Mouse (Mus musculus): ENCODE measurements around the gene Dpy19l1. TPM values are rescaled to one million over a fixed set of nuclear protein-coding genes. Genes with fewer than 3 reads are reported as not detected.

Dpy19l1 gene
- polyA plus RNA-seq (2015; fragmentation: Nextera tagmentation; extraction: Ambion mirVana), result 9.0 TPM in 2 replicates

DNA sequence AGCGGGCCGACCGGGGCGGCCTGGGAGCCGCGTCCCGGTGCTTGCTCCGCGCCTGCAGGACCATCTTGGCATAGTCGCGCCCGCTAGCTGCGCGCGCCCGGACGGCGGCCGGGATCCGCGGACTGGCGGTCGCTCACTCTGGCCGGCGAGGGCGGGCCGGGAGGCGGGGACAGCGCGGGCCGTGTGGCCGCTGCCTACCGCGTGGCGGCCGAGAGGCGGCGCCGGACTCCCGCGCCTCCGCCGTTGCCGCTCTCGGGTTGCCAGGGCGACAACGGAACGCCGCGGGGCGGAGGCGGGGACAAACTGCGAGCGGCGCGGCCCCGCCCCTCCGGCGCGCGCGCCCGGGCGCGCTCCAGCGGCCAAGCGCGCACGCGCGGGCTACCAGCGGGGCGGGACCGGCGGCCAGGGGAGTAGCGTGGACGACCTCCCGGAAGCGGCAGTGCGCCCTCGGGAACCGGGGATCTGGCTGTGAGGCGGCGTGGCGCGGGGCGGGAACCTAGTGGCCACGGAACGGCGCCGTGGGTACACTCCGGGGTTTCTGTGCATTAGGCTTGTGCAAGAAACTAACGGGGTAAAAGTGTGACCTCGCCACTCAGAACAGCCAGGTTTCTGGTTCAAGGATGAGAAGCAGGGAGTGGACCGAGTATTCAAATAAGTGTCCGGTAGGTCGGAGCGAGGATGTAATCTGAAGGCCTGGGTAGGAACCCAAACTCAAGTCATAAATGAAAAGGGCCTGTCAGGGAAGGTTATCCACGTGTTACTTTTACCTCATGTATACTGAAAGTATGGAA is at the start of gene Dpy19l1:
Gene Dpy19l1, minus strand, starts transcription at position 74 of the 791 bp plus-strand sequence.
- peak; percentile 97 for ATAC-seq (ENCODE audit: low FRiP score)
- Histone ChIP-seq H3K36me3 (no peaks in the 10 kb centered on the region), H3K4me3 (peak within 1 kb of the TSS; percentile 79), H3K27ac (peak within 1 kb of the TSS; percentile 88), H3K4me2 (peak within 1 kb of the TSS; percentile 70), H3K27me3 (no peaks in the 10 kb centered on the region), H3K9me3 (no peaks in the 10 kb centered on the region), H3K9ac (peak within 1 kb of the TSS; percentile 82), H3K4me1 (replicated peaks) (peaks cover 17% of the 10 kb centered on the region)
- WGBS, result under 1% methylated on average over 79 of the region's 99 CpGs

DNA sequence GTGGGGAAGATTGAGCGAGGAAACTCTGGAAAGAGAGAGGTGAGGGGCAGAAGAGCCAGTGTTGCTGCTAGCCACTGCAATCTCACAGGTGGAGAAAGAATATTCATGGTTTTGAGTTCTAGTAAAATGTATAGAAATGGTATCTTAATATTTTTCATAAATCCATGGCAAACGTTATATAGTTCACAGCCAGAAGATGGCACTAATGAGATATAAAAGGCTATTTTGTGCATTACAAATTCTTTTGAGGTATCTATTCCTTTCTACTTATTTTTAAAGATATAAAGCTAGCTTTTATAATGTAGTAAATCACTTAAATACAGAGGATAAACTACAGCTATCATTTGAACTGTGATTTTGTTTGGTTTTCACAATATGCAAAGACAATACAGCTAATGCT is 35.2 kb upstream of the Dpy19l1 start:
- H3K36me3 ChIP-seq, result no peaks in the 10 kb centered on the region
- H3K4me2 ChIP-seq, result no peak overlapping the region
- no peak overlapping the region for H3K9ac ChIP-seq
- no peaks in the 10 kb centered on the region for H3K27me3 ChIP-seq
- no peak overlapping the region for H3K4me3 ChIP-seq
- H3K9me3 ChIP-seq, result no peaks in the 10 kb centered on the region
- no peaks in the 10 kb centered on the region for H3K4me1 ChIP-seq (replicated peaks)
- H3K27ac ChIP-seq, result no peak overlapping the region
- 48% methylated on average over 2 of the region's 2 CpGs for WGBS
- ATAC-seq (ENCODE audit: low FRiP score), result no peak

DNA sequence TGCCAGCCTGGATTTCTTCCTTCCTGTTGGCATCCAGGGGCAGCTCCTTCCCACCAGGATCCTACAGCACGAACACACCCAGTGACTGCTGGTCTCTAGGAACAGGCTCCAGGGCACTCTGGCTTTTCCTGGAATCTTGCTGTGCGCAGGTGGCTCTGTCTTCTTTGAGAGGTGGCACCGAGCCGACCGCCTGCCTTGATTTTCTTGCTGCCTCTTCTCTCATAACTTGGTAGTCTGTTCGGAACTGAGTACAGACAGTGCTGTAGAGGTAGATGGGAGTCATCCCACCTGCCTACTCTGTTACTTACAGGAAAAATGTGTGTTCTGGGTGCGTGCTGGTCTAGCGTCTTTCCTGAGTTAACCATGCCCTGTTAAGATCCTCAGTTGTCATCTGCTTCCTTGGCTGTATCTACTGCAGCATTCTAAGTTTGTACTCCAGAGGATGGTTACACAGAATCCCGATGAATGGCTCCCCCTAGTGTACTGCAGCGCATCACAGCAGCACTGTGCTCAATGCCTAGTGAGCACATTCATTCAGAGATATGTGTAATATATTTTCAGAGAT is 13.7 kb upstream of the Dpy19l1 start:
- no peak overlapping the region for H3K27ac ChIP-seq
- H3K9me3 ChIP-seq, result no peaks in the 10 kb centered on the region
- WGBS, result 63% methylated on average over 10 of the region's 10 CpGs
- no peaks in the 10 kb centered on the region for H3K4me1 ChIP-seq (replicated peaks)
- no peak overlapping the region for H3K9ac ChIP-seq
- H3K27me3 ChIP-seq, result no peaks in the 10 kb centered on the region
- peak; percentile 87 for ATAC-seq (ENCODE audit: low FRiP score)
- no peak overlapping the region for H3K4me2 ChIP-seq
- no peak overlapping the region for H3K4me3 ChIP-seq
- no peaks in the 10 kb centered on the region for H3K36me3 ChIP-seq

DNA sequence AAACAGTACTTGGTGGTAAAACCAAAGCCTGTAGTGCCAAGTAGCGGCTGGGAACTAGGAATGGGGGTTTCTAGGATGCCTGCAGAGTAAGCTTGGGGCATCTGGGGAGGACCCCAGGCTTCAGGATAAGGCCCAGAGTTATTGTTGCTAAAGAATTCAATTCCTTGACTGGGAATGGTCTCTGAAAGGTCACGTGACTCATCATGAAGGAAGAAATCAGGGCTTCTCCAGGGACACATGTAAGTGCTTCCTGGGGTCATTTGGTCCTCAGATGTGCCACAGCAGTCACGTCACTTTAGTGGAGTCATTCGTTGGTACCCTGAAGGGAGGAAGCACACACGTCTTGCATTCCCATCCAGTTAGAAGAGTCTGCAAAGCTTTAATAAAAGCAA is 11.1 kb upstream of the Dpy19l1 start:
- H3K36me3 ChIP-seq, result no peaks in the 10 kb centered on the region
- WGBS, result 79% methylated on average over 5 of the region's 5 CpGs
- no peak for ATAC-seq (ENCODE audit: low FRiP score)

DNA sequence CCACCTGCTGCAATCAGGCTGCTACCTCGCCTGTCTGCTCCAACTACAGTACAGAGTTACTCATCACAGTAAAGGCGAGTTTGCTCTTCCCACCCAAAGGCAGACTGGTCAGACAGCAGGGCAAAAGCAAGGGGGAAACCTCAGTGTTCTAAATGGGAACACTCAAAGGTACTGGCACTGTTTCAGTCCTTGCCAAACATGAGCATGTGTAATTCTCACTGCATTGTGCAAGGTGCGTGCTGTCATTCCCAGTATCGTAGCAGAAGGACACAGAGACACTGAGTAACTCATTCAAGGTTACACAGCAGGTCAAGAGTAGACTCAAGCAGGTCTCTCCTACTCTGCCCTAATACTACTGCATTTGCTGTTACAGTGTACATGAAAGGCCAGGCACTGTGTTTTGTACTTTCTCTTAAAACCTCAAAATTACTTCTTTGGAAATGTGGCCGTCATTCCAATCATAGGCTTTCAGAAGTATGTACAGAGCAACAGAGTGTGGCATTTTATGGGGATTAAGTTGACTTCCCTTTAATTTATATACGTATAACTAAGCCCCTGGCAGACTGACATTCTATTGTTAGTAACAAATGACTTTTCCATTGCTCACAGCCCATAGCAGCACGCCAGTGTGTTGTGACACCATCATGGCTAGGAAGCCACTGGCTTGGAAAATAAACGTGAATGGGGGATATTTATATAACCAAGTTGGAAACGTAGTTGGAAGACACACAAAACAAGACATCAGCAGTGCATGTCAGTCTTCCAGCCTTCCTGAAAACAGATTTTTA is 10.5 kb upstream of the Dpy19l1 start:
- Histone ChIP-seq H3K4me2 (no peak overlapping the region), H3K36me3 (no peaks in the 10 kb centered on the region), H3K9me3 (no peaks in the 10 kb centered on the region), H3K27ac (no peak overlapping the region), H3K4me3 (no peak overlapping the region), H3K27me3 (no peaks in the 10 kb centered on the region), H3K9ac (no peak overlapping the region), H3K4me1 (replicated peaks) (no peaks in the 10 kb centered on the region)
- ATAC-seq (ENCODE audit: low FRiP score), result no peak
- WGBS, result 76% methylated on average over 9 of the region's 9 CpGs

More for the DNA sequence above, 11.1 kb upstream of the Dpy19l1 start:
- H3K27me3 ChIP-seq, result no peaks in the 10 kb centered on the region
- no peaks in the 10 kb centered on the region for H3K4me1 ChIP-seq (replicated peaks)
- H3K9me3 ChIP-seq, result no peaks in the 10 kb centered on the region
- no peak overlapping the region for H3K27ac ChIP-seq
- no peak overlapping the region for H3K4me2 ChIP-seq
- H3K9ac ChIP-seq, result no peak overlapping the region
- H3K4me3 ChIP-seq, result no peak overlapping the region

DNA sequence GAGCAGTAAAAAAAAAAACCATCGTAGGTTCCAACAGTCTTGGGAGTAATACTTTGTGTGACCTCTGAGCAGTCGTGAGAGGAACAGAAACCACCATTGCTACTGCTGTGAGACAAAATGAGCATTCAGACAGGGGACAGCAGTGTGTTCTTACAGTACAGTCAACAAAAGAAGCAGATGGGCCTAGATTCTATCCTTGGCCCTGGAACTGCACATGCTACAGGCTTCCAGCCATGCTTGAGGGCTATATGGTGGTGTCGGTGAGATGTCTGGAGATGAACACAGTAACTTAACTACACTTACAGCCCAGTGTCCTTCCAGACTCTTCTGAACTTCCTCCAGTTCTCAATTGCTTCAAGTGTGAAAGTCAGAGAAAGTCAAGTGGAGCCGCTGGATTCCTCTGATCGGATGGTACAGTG is 9.2 kb upstream of the Dpy19l1 start:
- H3K4me1 ChIP-seq (replicated peaks), result no peaks in the 10 kb centered on the region
- H3K9me3 ChIP-seq, result no peaks in the 10 kb centered on the region
- no peak overlapping the region for H3K27ac ChIP-seq
- no peak overlapping the region for H3K4me2 ChIP-seq
- no peaks in the 10 kb centered on the region for H3K36me3 ChIP-seq
- no peak for ATAC-seq (ENCODE audit: low FRiP score)
- H3K4me3 ChIP-seq, result no peak overlapping the region
- no peak overlapping the region for H3K9ac ChIP-seq
- no peaks in the 10 kb centered on the region for H3K27me3 ChIP-seq
- 89% methylated on average over 5 of the region's 5 CpGs for WGBS

DNA sequence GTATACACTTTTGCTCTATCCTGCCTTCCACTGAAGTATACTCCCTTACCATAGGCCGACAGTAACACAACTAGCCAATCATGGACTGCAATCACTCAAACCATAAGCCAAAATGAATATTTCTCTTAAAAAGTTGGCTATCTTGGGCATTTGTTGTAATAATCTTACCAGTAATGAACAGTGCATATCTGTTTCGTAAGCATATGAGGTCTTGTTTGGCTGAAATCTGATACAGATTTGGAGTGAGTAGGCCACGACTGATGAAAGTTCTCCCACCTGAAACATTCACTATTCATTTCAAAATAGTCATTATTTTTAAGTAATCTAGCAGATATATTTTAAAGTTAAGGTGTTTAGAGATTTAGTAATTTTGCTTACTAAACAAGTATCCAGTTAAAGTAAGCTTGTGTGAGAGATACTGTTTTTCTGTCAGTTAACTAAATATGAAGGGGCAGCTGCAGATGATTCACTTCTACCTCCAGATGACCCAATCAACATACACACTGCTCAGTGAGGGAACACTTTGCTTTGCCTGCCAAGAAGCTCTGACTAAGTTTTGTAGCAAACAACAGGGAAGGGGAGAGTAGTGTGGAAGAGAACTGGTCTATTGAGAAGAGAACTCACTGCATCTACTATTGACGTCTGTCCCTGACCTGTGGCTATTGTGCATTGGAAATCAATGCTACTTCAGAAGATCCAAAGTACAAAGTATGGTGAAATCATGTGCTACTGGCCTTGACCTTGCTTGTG is 8.6 kb upstream of the Dpy19l1 start:
- H3K27ac ChIP-seq, result no peak overlapping the region
- H3K4me3 ChIP-seq, result no peak overlapping the region
- H3K4me2 ChIP-seq, result no peak overlapping the region
- no peaks in the 10 kb centered on the region for H3K36me3 ChIP-seq
- H3K27me3 ChIP-seq, result no peaks in the 10 kb centered on the region
- 92% methylated on average over 4 of the region's 4 CpGs for WGBS
- H3K9me3 ChIP-seq, result no peaks in the 10 kb centered on the region
- ATAC-seq (ENCODE audit: low FRiP score), result no peak
- no peak overlapping the region for H3K9ac ChIP-seq
- no peaks in the 10 kb centered on the region for H3K4me1 ChIP-seq (replicated peaks)

DNA sequence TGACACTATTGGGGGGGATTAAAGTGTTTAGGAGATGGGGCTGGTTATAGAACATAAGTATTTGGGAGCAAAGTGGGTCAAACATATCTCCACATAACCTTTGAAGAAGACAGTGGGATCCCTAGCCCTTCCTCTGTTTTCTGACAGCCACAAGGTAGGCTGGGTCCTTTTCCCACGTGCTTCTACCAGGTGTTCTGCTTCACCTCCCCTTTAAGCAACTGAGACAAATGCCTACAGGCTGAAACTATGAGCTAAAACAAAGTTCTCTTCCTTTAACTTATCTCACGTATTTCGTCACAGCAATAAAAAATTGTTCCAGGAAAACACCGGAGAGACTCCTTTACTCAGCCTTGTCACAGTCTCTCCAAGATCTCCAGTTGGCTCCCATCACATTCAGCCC is 5.9 kb upstream of the Dpy19l1 start:
- 94% methylated on average over 4 of the region's 4 CpGs for WGBS
- H3K36me3 ChIP-seq, result no peaks in the 10 kb centered on the region
- ATAC-seq (ENCODE audit: low FRiP score), result no peak
- H3K27me3 ChIP-seq, result no peaks in the 10 kb centered on the region
- H3K4me2 ChIP-seq, result no peak overlapping the region
- H3K4me3 ChIP-seq, result no peak overlapping the region
- H3K9me3 ChIP-seq, result no peaks in the 10 kb centered on the region
- H3K9ac ChIP-seq, result no peak overlapping the region
- no peaks in the 10 kb centered on the region for H3K4me1 ChIP-seq (replicated peaks)
- H3K27ac ChIP-seq, result no peak overlapping the region

DNA sequence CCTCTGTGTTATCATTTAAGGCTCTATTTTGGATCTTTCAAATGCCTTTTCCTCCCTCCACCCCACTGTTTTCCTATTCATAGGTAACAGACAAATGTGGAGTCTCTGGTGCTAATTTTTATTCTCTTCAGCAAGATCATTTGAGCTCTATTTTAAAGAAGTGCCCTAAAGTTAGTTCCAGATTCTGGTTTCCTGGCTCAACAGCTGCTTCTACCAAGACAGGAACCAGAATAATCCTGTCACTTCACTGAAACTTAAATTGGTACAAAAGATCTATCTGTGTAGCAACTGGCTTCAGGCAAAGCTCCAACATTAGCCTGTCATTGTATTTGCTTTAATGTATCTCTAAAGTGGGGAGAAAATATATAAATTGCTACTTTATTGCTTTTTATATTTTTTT is 3.6 kb upstream of the Dpy19l1 start:
- Histone ChIP-seq H3K36me3 (no peaks in the 10 kb centered on the region), H3K4me1 (replicated peaks) (peaks cover 9% of the 10 kb centered on the region), H3K27me3 (no peaks in the 10 kb centered on the region), H3K4me2 (no peak overlapping the region), H3K4me3 (no peak overlapping the region), H3K9me3 (no peaks in the 10 kb centered on the region), H3K27ac (no peak overlapping the region), H3K9ac (no peak overlapping the region)
- ATAC-seq (ENCODE audit: low FRiP score), result no peak

DNA sequence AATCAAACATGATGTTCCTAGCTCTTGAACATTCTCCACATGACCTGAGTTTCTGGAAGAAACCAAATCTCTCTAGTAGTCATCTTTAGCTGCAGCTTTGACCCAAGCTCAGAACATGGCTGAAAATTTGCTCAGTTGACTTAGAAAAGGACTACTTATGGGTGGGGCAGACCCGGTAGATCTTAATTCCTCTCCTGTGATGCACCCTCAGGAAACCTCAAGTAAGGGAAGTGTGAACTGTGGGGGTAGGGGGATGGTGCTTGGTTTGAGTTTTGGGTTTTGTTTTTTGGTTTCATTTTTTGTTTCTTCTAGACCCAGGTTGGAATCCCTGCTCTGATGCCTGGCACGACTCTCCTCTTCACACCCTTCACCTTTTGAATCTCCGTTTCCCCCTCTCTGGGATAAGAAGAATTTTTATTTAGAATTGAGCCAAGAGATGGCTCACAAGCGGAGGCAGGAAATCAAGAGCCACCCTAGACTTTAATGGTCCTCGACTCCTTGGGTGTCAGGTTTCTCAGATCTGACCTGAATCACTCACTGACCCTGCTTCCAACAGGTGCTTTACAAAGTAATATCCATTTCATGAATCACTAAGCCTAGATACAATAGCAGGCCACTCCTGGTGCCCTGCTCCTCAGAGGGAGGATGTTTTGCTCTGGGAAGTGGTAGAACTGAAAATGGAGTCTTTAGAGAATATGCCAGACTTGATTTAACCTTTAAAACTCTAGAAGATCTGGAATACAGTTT is 2.2 kb upstream of the Dpy19l1 start:
- 78% methylated on average over 5 of the region's 5 CpGs for WGBS
- no peaks in the 10 kb centered on the region for H3K27me3 ChIP-seq
- H3K4me2 ChIP-seq, result no peak overlapping the region
- H3K9ac ChIP-seq, result no peak overlapping the region
- no peaks in the 10 kb centered on the region for H3K36me3 ChIP-seq
- H3K9me3 ChIP-seq, result no peaks in the 10 kb centered on the region
- no peak overlapping the region for H3K4me3 ChIP-seq
- peaks cover 17% of the 10 kb centered on the region for H3K4me1 ChIP-seq (replicated peaks)
- ATAC-seq (ENCODE audit: low FRiP score), result no peak
- H3K27ac ChIP-seq, result no peak overlapping the region

DNA sequence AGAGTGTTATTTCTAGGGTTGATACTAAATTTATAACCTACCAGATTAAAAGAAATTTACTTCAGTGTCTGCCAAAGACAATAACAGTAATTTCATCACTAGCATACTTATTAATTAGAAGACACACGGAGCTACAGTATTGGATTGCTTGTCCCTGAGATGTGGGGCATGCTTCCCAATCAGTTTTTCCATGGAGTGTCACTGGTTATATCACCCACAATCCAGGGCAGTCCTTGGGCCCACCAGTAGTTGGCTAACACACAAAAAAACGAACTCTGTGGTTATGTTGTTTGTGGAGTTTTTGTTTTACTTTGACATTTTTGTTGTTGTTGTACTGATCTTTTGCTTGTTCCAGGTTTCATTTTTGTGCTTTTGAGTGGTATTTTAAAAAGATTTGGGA is 1.4 kb upstream of the Dpy19l1 start:
- H3K4me1 ChIP-seq (replicated peaks), result peaks cover 17% of the 10 kb centered on the region
- no peak for ATAC-seq (ENCODE audit: low FRiP score)
- H3K4me2 ChIP-seq, result no peak overlapping the region
- H3K9ac ChIP-seq, result no peak overlapping the region
- H3K9me3 ChIP-seq, result no peaks in the 10 kb centered on the region
- H3K36me3 ChIP-seq, result no peaks in the 10 kb centered on the region
- H3K27ac ChIP-seq, result no peak overlapping the region
- H3K4me3 ChIP-seq, result no peak overlapping the region
- 79% methylated on average over 2 of the region's 2 CpGs for WGBS
- no peaks in the 10 kb centered on the region for H3K27me3 ChIP-seq
